Mouse (Mus musculus) retina, postnatal 1 day (tissue): ENCODE results near the gene Tns4.

Source experiments
- DNase-seq: peaks from one replicate; pipeline ENCODE4 v3.0.0-alpha.2; 2012

Gene Tns4

GRCm38 (mm10) chr11:99089077-99089601 is at the start of gene Tns4:
Gene Tns4 (minus strand): TSS chr11:99089306.
- no peak for DNase-seq

DNA sequence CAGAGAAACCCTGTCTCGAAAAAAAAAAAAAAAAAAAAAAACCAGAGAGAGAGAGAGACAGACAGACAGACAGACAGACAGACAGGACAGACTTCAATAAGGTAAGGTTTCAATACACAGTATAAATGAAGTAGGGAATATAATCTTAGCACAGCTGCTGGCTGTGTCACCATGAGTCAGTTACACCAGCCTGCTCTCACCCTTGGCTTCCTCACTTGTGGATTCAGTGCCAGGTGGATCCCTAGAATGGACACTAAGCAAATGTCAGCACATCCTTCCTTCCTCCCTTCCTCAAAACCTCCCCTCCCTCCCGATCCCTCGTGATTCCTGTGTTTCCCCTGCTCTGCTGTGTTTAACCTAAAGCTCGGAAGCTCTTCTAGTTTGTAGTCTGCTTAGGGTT is 48.3 kb upstream of the Tns4 start:
- no peak for DNase-seq

DNA sequence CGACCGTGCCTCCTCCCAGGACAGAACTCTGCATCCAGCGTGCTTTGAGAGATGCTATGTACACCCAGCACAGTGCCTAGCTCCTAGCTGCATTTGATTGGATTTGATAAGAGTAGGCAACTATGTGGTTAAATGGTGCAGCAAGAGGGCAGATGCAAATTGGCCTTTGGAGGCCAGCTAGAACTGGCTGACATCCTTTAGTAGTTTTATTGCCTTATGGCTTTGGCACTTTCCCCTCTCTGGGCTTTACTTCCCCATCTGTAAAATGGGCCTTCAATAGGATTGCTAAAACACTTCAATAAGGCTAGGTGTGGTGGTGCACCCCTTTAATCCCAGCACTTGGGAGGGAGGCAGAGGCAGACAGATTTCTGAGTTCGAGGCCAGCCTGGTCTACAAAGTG is 47.9 kb upstream of the Tns4 start:
- DNase-seq, result no peak

DNA sequence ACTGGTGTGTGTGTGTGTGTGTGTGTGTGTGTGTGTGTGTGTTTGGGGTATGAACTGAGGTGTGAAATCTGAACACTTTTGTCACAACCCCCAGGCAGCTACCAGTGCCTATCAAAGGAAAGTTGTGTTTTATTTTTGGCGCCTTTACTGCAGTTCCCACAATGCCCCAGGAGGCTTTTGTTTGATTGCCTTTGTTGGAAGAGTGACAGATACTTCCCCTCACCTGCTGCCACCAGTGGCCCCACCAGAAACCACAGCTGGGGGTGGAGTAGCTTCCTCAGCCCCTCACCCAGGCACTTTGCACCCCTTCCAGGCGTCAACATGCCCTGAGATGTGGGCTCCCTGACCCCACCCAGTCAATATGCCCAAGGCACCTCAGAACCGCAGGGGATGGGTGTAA is 47.3 kb upstream of the Tns4 start:
- no peak for DNase-seq

- no peak for DNase-seq
These were observed 45.9 kb upstream of the Tns4 start for GRCm38 (mm10) chr11:99135047-99135440.

DNA sequence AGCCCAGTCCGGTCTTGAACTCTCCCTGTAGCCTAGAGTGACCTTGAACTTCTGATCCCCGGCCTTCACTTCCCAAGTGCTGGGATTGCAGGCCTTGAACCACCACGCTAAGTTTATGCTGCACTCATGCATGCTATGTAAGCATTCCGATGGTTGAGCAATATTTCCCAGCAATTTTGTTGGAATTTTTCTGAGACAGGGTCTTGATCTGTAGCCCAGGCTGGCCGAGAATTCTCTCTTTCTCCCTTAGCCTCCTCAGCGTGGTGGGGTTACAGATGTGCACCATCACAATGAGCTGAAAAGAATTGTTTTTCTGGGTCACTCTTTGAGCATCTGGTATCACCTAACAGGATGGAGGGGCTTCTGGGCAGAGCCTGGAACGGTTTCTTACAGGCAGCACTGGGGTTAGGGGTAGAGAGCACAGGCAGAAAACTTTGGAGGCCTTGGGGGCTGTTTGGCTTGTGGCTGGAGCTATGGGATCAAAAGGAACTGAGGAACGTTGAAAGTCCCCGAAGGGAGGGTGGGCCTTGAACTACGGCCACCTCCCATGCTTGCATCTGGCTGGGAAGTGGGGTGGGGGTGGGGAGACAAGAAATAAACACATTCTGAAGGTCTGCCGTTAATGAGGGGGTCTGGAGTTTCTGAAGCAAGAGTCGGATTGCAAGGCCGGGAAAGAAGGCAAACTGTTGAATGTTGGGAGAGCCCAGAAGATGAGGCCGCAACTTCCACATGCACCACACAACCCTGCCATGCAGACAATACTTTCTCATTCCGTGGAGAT is 45.4 kb upstream of the Tns4 start:
- DNase-seq, result no peak

GRCm38 (mm10) chr11:99133285-99133897 is 44.3 kb upstream of the Tns4 start:
- no peak for DNase-seq

- DNase-seq, result peak; percentile 89
These were observed 43.1 kb upstream of the Tns4 start for GRCm38 (mm10) chr11:99132091-99132730.

DNA sequence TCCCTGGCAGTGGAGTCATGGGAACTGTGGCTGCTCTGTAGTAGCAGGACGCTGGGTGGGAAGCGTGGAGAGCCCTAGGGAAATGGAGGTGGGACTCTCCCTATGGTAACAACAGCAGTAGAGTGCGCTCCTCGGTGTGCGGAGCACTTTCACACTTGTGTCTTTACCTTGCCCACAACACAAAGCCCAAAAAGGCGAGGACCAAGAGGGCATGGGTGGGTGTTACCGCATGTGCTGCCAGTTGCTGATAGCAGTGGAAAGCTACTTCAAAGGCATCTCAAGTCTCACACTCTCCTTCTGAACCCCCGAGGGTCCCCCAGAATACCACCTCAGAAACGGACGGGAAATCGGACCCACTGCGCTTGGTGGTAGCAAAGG is 42.3 kb upstream of the Tns4 start:
- no peak for DNase-seq

GRCm38 (mm10) chr11:99130736-99131462 is 41.8 kb upstream of the Tns4 start:
- no peak for DNase-seq

- DNase-seq, result no peak
These were observed 40.2 kb upstream of the Tns4 start for GRCm38 (mm10) chr11:99129287-99129686.

GRCm38 (mm10) chr11:99127785-99128682 is 38.9 kb upstream of the Tns4 start:
- no peak for DNase-seq

DNA sequence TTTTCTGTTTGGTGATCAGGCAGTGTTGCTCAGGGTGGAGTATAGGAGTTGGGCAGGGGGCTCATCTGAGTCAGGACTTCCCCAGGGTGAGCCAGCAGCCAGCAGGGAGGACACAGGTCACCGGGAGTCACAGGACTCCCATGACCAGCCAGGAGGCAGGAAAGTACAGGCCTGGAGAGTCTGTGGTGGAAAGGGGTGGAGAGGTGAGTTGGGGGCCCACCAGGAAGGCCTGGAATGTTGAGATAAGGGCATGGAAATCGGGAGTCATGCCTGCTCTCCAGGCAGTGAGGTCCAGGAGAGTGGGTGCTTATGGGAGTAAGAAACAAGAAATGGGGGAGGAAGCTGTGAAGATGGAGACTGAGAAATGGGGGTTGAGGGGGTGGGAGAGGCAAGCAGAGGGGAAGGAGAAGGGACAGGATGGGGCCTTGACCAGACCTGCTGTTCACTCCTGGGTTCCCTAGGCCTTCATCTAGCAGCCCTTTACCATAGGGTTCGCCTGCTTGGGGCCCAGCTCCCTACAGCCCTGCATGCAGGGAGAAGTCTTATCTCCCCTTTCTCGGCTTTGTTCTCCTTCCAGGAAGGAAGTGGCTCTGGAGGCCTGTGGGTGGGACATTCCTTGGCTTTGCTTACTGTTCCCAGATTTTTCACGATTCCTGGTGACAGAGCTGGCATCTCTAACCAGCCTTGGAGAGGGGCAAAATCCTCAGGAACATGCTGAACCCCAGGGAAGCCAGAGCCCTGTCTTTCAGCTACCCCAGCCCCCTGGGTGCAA is 37.6 kb upstream of the Tns4 start:
- DNase-seq, result no peak

DNA sequence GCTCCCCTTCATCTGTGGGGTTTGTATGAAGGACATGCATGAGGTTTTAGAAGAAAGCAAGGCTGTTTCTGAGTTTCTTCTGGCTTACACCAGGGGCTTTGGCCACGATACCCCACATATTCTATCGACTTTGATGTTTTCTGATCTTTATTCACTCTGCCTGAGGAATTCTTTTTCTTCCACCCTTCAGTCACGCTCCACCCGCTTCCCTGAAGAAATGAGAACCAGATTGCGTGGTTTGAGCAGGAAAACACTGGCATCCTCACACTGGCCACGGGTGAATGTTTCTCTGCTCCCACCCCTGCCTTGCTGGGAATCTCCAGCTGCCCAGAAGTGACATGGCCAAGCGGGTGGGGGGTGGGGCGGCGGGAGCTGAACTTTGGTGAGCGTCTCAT is 35.5 kb upstream of the Tns4 start:
- DNase-seq, result no peak

- DNase-seq, result peak; percentile 82
These were observed 35.0 kb upstream of the Tns4 start for GRCm38 (mm10) chr11:99123977-99124634.

DNA sequence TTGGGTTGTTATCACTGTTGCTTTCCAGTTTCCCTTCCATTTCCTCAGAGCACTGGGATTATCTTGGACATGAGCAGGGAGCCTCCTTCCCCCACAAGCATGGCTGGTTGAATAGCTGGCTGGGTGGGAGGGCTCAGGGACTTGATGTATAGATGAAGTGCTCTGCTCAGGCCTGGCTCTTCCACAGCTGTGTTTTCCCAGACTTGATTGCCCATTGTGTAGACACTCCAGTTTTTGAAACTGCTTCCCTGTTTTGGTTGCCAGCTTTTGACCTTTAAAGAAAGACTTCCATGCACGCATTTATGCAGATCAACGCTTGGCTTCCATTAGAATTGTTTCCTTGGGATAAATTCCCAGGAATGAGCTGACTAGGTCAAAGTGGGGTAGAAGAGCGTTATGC is 33.6 kb upstream of the Tns4 start:
- no peak for DNase-seq

DNA sequence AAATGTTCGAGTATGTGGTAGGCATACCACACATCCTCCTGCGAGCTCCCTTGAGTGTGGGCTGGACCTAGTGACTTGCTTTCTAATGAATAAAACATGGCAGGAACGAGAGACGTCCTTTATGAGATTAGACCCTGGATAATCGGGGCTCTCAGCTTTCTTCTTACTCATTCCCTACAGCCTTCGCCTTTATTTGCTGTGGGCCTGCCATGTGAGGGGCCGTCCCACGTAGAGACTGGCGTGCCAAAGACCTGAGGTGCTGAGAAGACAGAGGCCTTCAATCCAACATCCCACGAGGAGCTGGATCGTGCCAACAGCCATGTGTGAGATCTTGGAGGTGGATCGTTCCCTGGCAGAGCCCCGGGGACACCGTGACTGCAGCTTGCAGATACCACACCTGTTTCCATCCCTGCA is 32.1 kb upstream of the Tns4 start:
- DNase-seq, result no peak

- no peak for DNase-seq
These were observed 31.6 kb upstream of the Tns4 start for GRCm38 (mm10) chr11:99120524-99121217.

GRCm38 (mm10) chr11:99118963-99119362 is 29.9 kb upstream of the Tns4 start:
- DNase-seq, result no peak

GRCm38 (mm10) chr11:99118420-99118819 is 29.3 kb upstream of the Tns4 start:
- DNase-seq, result no peak
